Mouse (Mus musculus) brain, embryonic 18.5 days (tissue): ENCODE data around the gene Jtb.

Source experiments
- DNase-seq: peaks from one replicate; pipeline ENCODE4 v3.0.0-alpha.2; 2012; ENCODE audit warnings: low read depth, low spot score

Gene Jtb

GRCm38 (mm10) chr3:90231507-90232333, at the start of gene Jtb:
TSS of gene Jtb (plus strand) at chr3:90231597.
- DNase-seq, result peak; percentile 89

- no peak for DNase-seq
Observed at GRCm38 (mm10) chr3:90183581-90183980, 47.8 kb upstream of the Jtb start.

- DNase-seq, result no peak
Observed at GRCm38 (mm10) chr3:90190859-90191510, 40.4 kb upstream of the Jtb start.

- DNase-seq, result no peak
Observed at GRCm38 (mm10) chr3:90194759-90195158, 36.6 kb upstream of the Jtb start.

- DNase-seq, result no peak
Observed at GRCm38 (mm10) chr3:90195644-90196043, 35.8 kb upstream of the Jtb start.

GRCm38 (mm10) chr3:90197548-90197947, 33.8 kb upstream of the Jtb start:
- DNase-seq, result no peak

- no peak for DNase-seq
Observed at GRCm38 (mm10) chr3:90202884-90203283, 28.5 kb upstream of the Jtb start.

GRCm38 (mm10) chr3:90203619-90204018, 27.8 kb upstream of the Jtb start:
- no peak for DNase-seq

GRCm38 (mm10) chr3:90204582-90204981, 26.8 kb upstream of the Jtb start:
- no peak for DNase-seq

- DNase-seq, result no peak
Observed at GRCm38 (mm10) chr3:90208662-90209061, 22.7 kb upstream of the Jtb start.

GRCm38 (mm10) chr3:90209908-90210566, 21.4 kb upstream of the Jtb start:
- DNase-seq, result no peak

- DNase-seq, result no peak
Observed at GRCm38 (mm10) chr3:90211475-90212398, 19.7 kb upstream of the Jtb start.

GRCm38 (mm10) chr3:90212723-90213122, 18.7 kb upstream of the Jtb start:
- DNase-seq, result no peak

- peak; percentile 90 for DNase-seq
Observed at GRCm38 (mm10) chr3:90213377-90213866, 18.0 kb upstream of the Jtb start, which contains the start of the genes Rps27 and Rab13. TSS of gene Rps27 (minus strand) at chr3:90213651. TSS of gene Rab13 (plus strand) at chr3:90213695.

GRCm38 (mm10) chr3:90213956-90214684, 17.3 kb upstream of the Jtb start:
- DNase-seq, result no peak

- DNase-seq, result no peak
Observed at GRCm38 (mm10) chr3:90215825-90216380, 15.5 kb upstream of the Jtb start.

- DNase-seq, result peak; percentile 36
Observed at GRCm38 (mm10) chr3:90220088-90220487, 11.3 kb upstream of the Jtb start.

- DNase-seq, result no peak
Observed at GRCm38 (mm10) chr3:90220531-90220951, 10.9 kb upstream of the Jtb start.

GRCm38 (mm10) chr3:90221123-90221522, 10.3 kb upstream of the Jtb start:
- no peak for DNase-seq

- no peak for DNase-seq
Observed at GRCm38 (mm10) chr3:90222455-90222854, 8.9 kb upstream of the Jtb start.
